Mouse (Mus musculus) urinary bladder, postnatal 10 days (tissue): ENCODE data around the gene Noxa1.

Source experiments
- DNase-seq: peaks from one replicate; pipeline ENCODE4 v3.0.0; 2022; ENCODE audit warnings: low spot score

Noxa1 gene

DNA sequence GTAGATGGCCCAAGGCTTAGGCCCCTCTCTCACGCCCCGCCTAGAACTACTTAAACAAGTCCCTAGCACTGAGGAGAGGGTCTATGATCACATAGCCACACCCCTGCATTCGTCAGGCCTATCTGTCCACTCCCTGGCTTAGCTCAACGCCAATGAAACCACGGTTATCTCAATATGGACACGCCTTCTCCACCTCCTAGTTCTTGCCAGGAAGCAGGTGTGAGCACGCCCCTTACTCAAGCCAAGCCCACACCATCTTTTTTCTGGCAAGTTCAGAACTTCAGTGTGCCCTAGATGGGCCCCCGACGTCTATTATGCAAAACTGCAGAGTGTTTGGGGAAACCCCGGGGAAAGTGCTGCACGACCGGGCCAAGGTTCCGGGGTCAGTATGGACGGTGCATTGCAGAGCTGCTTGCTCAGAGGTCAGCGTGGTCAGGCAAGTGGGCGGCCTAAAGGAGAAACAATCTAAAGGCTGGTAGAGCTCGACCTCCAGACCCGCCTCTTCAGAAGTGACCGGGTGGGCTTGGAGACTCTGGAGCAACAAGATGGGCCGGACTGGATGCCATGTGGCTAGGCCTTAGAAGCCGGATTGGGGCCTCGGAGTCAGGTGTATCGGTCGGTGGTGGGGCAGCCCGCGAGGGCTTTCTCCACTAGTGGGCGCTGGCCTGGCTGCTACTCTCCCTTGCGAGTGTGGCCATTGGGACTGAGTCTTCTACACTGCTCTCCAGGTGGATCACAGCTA lies at the start of gene Noxa1:
Noxa1 (minus strand) TSS at position 41 of the 742 bp plus-strand sequence.
- DNase-seq: no peak

DNA sequence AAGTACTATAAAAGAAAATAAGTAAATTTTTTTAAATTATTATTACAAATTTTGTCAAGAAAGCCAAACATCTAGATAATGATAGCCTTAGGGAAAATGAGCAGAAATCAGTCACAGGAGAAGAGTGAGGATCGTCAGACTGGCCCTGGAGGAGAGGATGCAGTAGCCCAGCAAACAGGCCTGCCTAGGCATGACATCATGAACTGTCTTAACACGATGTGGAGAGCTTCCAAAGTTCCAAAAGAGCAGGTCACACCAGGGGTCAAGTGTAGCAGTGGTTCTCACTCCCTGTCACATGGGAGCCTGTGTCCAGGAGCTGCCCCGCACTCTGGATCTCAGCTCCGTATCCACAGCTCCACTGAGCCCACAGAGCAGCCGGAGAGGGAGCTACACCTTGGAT lies 47.0 kb upstream of the Noxa1 start:
- DNase-seq: no peak

DNA sequence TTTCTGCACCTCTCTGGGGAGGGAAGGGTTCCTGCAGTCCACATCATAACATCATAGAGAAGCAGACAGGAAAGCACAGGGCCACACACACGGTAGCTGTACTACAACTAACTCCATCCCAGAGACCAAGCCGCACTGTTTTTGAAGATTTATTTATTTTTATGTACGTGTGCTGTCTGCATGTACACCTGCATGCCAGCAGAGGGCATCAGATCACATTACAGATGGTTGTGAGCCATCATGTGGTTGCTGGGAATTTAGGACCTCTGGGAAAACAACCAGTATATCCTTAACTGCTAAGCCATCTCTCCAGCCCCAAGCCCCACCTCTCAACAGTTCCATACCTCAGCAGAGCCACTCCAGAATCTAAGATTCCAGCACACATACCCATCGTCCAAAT lies 46.2 kb upstream of the Noxa1 start:
- no peak for DNase-seq

GRCm38 (mm10) chr2:25137832-25138231 lies 42.9 kb upstream of the Noxa1 start:
- no peak for DNase-seq

DNA sequence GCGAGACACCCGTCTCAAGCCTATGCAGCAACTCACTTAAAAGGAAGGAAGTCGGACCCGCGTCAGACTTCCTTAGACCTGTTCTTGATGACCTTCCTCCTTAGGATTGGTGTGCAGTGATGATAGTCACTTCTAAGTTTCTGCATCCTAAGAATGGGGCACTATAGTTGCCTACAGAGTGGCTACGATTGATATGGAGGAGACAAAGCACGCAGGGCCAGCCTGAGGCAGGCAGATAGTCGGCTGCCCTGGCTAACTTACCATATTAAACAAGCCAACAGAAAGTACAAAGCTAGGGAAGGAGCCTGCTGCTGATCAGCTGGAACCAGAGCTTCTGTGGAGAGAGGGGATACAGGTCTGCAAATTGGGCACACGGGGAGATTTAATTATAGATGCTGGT lies 36.7 kb upstream of the Noxa1 start:
- DNase-seq: no peak

DNA sequence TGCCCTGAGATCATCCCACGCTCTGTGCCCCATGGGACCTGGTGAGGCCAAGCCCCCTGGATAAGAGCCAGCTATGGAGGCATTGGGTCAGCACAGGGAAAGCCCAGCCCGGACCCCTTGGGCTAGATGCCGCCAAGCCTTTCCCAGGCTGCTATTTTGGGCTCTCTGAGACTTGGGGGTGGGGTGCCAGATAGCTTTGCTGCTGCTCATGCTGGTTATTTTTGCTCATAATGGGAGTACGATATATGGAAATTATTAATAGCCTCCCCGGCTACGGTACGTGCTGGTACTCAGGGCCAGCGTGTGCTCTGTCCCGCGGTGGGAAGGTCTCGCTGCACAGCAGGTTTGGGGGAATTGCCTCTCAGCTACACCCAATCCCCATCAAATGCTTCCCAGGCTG lies 33.1 kb upstream of the Noxa1 start:
- DNase-seq: no peak

DNA sequence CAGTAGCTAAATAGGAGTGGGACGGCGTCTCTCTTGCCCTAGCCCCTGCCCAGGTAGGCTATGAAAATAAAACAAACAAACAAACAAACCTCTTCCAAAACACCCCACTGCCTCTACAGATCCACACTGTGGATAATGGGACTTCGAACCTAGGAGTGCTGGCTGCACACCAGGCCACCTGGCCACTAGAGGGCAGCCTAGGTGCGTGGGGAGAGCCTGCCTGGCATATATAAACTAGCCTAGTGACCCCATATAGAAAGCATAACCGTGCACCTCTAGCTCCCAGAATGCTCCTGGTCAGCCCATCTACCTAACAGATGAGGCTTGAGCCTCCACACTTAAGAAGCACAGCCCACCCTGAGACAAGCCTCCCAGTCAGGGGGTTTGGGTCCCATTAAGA lies 32.3 kb upstream of the Noxa1 start:
- peak; percentile 36 for DNase-seq

DNA sequence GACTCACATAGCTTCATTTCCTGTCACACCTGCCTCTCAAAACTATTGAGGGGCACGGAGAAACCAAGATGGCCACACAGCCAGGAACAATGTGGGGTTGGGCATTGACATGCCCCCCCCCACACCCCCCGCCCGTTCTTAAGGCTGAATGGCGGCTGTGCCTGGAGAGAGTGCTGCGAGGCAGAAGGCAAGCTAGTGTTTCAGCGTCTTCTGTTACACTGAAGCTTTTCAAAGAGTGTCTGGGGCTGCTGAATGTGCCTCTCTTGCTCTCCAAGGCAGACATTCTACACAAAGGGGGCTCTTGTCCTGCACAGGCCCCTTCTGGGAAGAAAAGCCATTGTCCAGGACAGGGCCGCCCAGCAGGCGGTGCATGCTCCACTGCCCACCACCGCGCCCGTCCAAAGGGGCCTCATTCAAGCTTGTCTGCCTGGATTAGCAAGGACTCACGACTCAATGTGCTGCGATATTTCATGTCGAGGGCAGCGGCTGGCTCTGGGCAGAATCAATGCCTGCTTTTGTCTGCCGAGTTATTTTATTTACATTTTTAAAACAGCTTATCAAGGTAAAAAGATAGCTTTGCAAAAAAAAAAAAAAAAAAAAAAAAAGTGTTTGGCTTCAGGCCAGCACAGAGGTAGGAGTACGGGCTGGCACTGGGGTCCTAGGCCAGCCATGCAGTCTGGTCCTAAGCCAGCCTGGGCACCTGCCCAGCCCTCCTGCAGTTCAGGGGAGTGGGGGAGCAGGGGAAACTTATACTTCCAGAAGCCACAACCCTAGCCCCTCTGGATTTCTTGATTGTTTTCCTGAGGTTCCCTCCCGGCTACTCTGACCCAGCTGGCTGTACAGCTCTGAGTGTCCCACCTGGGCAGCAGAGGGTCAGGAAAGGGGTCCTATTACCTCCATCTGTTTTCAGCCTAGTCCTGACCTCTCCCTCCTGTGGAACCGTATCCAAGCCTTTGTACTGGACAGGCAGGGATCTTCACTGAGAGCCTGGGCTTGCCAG lies 31.4 kb upstream of the Noxa1 start:
- DNase-seq: no peak

- DNase-seq: no peak
Observed at GRCm38 (mm10) chr2:25125146-25125545, 30.2 kb upstream of the Noxa1 start.

DNA sequence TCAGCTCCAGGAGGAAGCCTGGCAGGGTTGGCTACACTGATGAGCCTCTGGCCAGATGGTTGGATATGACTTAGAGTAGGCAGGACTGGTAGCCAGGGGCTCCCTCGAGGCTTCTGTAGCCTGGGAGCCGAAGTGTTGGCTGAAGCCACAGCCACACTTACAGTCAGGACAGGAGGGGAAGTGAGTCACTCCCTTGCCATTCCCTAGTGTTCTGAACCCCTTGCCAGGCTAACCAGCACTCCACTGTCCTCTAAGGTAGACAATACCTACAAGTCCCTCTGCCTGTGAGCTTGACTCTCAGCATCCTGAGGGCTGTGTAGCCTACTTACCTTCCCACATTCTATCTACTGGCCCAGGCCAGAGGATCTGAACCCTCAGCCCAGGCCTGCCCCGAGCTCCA lies 29.5 kb upstream of the Noxa1 start:
- no peak for DNase-seq

DNA sequence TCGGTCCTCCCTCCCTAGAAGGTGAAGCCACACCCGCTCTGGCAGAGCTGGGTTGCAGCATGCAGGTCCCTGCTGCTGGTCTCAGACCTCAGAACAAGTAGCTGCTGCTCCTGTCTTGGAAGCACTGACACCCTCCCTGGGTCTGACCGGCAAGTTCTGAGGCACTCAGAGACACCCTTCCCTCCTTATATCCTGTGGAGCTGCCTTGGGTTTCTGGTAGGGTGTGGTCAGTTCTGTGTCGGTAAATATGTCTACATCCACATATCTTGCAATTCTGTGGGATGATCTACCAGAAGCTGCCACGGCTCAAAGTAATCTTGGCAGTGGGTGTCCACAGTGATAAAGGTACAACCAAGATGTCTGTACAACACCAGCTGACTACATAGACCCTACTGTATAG lies 28.6 kb upstream of the Noxa1 start:
- DNase-seq: no peak

GRCm38 (mm10) chr2:25122666-25123065 lies 27.7 kb upstream of the Noxa1 start:
- DNase-seq: no peak

DNA sequence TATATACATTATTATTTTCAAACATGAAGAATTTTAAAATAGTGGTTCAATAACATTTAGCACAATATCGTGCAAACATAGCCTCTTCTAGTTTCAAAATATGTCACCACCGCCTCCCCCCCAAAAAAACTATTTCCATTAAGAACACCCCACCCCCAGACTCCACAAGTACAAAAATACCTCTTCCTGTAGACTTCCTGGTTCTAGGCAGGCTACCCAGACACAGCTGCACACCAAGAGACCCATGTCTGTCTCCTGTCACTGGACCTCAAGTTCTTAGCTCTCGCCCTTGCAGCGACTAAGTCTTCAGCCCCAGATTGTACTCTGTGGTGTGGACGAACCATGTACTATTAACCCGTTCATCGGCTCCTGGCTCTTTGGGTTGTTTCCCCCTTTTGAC lies 26.0 kb upstream of the Noxa1 start:
- DNase-seq: no peak

DNA sequence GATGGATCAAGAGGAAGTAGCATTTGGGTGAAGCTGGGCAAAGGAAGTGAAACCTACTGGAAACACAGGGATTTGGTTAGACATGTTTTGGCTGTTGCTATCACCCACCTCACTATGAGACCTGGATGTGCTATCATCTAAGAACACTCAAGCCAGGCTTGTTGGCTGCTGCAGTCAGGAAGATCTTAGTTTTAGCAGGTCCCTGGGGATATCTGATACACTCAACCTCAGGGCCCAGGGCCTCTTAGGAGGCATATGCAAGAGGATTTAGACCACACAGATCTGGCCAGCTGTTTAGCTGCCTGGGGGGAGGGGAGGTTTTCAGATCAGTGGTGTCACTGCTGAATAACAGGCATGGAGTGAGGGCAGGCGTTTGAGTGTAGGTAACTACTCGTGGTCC lies 20.5 kb upstream of the Noxa1 start:
- DNase-seq: no peak

GRCm38 (mm10) chr2:25114308-25114707 lies 19.4 kb upstream of the Noxa1 start:
- no peak for DNase-seq

DNA sequence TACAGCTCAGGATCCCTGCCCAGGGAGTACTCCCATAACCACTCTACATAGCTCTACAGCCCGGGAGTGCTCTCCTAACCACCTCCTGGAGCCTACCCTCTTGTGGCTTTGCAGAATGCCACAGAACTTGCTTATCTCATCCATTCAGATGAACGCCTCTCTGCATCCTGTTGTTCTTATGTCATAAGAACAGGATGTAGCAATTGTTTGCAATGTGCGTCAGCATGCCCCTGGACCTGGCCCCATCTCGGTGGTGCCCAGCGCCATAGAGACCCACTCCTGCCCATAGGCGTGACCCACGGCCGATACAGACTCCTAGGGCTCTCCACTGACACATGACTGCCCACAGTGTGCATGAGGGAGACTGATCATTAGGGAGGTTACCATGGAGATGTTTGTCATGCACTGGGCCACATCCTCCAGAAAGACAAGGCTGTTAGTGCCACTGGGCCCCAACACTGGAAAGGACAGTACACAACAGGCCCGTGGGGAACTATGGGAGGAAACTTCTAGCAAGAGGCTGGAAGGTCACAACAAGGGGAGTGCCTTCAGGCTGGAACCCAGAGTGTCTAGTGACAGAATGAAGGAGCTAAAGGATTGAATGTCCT lies 16.3 kb upstream of the Noxa1 start:
- no peak for DNase-seq

- no peak for DNase-seq
Observed at GRCm38 (mm10) chr2:25110505-25111183, 15.7 kb upstream of the Noxa1 start.

DNA sequence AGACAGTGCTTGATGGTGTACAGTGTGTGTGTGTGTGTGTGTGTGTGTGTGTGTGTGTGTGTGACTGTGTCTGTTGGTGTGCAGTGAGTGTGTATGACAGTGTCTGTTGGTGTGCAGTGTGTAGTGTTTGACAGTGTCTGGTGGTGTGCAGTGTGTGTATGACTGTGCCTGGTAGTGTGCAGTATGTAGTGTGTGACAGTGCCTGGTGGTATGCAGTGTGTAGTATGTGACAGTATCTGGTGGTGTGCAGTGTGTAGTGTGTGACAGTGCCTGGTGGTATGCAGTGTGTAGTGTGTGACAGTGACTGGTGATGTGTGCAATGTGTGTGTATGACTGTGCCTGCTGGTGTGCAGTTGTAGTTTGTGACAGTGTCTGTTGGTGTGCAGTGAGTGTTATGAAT lies 14.5 kb upstream of the Noxa1 start:
- no peak for DNase-seq

- no peak for DNase-seq
Observed at GRCm38 (mm10) chr2:25106045-25106444, 11.1 kb upstream of the Noxa1 start.

DNA sequence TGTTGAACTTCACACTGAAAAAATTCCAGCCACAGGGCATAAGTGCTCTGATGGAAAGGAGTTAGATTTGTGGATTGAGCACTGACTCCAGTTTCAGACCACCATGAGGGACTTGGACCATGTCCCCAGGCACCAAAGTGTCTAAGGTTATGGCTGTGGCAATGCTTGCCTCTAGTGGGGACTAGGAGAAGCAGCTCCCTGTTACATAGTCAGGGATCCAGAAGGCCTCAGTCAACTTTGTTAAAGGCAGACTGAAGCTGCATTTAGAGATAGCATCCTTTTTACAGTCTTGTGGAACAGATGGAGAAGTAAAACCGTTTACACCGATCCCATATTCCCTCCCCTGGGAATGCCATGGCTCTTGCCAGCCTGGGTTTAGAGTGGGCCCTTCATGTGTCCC lies 9.2 kb upstream of the Noxa1 start:
- no peak for DNase-seq

- DNase-seq: no peak
Observed at GRCm38 (mm10) chr2:25099703-25100102, 4.8 kb upstream of the Noxa1 start.

DNA sequence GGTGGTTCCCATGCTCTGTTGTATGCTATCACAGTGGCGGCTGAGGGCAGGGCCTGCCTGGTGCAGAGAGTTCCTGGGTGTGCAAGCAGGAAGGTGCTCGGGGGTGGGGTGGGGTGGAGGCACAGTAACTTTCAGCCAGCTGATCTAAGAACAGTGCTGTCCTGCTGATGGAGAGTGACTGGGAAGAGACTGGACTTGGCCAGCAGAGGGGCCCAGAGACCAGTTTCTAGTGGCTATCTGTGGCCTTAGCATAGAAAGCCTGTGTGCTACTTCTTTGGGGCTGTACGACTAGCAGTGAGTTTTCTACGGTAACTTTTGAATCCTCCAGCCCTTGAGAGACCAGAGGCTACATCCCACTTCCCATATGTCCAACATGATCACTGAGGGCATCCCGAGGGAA lies 4.0 kb upstream of the Noxa1 start:
- DNase-seq: no peak
